Mouse (Mus musculus) spleen, adult 2 months (tissue): ENCODE measurements around the gene Ptprm.

Experiments
- CTCF ChIP-seq: fragments of 200-500 bp; IDR thresholded peaks from 2 replicates; pipeline ENCODE4 v1.5.1; 2011; ENCODE audit warnings: mild to moderate bottlenecking, inconsistent platforms; ENCODE audit not compliant: insufficient read depth, insufficient read length, insufficient replicate concordance; ENCODE audit errors: extremely low read depth
- POLR2A ChIP-seq: fragments of 200-500 bp; IDR thresholded peaks from 2 replicates; pipeline ENCODE4 v1.6.1; 2011; ENCODE audit warnings: low read depth, low read length, inconsistent platforms

DNA sequence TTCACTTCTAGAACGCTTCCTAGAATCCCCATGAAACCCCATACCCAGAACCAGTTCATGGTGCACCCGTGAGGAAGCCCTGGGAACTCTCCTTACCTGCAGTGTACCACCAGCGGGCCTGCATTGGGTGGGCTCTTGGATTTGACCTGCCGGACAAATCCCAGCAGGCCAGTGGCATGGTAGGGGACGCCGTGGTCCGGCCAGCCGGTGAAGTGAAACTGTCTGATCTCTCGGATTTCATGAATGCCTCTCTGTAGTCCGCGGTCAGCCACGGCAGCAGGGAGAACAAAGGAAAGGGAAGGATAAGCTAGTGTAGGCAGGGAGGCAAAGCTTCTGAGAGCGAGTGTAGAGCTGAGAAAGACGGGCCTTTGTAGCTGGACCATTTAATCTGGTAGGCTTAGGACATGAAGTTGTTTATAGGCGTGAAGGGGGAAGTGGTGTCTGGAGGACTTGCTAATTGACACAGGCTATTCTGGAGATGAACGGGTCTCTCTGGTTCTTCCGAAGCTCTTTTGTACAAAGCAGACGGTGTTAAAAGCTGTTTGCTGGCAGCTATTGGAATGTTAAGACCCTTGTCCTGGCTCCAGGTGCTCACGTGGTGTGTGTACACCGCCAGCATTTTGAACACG is 660.5 kb downstream of the Ptprm start:
- TF ChIP-seq CTCF (no peak), POLR2A (no peak)
